Comparison of ENCODE assay signal across 26 mouse cellular contexts in the genomic region with DNA sequence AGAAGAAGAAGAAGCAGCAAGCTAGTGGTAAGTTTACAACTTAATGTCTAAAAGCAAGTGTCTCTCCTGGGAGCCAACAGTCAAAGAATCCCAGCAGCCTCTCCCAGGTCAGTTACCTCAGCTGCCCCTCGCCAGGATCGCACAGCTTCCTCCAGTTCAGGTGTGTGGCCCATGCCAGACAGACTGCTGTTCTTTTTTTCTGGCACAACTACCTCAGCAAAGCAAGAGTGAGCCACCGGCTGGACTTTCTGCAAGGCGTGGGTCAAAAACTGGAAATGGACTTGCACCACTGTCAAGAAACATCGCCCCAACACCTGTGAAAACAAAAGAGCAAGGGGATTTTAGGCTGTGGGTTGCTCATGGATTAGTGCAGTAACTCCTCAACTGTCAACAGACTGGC. TPM values are rescaled to one million over a fixed set of nuclear protein-coding genes. Genes with fewer than 3 reads are reported as not detected.
A peak's percentile ranks its signal among the peaks of the same experiment; 100 is the strongest.
DNase-seq lines count a peak whose midpoint lies in the region; ATAC-seq and TF ChIP-seq lines count a peak whose summit lies in the region.
"Had no signal": no experiment of that assay in that cellular context is flagged by ENCODE, and none has a peak within 500 bp of the region (broad histone marks: within the 10 kb centered on the region; RNA-seq: fewer than 3 reads in every experiment).

No protein-coding gene starts in this region.

- no peaks in the 10 kb centered on the region for H3K27me3 ChIP-seq in liver, adult 2 months (ENCODE audit: control insufficient read depth, insufficient read depth, low read length)
- H3K27me3 ChIP-seq in liver, embryonic 11.5 days (replicated peaks; ENCODE audit: control insufficient read depth, insufficient read depth, low read length), result no peaks in the 10 kb centered on the region
- H3K27me3 ChIP-seq: embryonic facial prominence, embryonic 12.5 days; forebrain, embryonic 13.5 days; forebrain, embryonic 15.5 days; Patski had no signal

- H3K27ac ChIP-seq in gastrocnemius, adult 2 months, result peak overlapping the region; percentile 83
- H3K27ac ChIP-seq in liver, adult 2 months (replicated peaks; ENCODE audit: insufficient read depth, low read depth, low read length), result no peak overlapping the region
- H3K27ac ChIP-seq in liver, embryonic 11.5 days (ENCODE audit: low read depth, low read length), result no peak overlapping the region
- H3K27ac ChIP-seq in brown adipose tissue, adult 24 weeks (replicated peaks; ENCODE audit: low read depth, low read length), result peak overlapping the region; percentile 4; the same call in 1 of the 2 replicates
- H3K27ac ChIP-seq: embryonic facial prominence, embryonic 10.5 days; embryonic facial prominence, embryonic 12.5 days; forebrain, embryonic 13.5 days; forebrain, embryonic 15.5 days had no signal

- no peak overlapping the region for H3K4me3 ChIP-seq in gastrocnemius, adult 2 months
- H3K4me3 ChIP-seq in liver, adult 2 months (ENCODE audit: insufficient read depth, low read depth, low read length), result no peak overlapping the region
- no peak overlapping the region for H3K4me3 ChIP-seq in liver, embryonic 11.5 days (ENCODE audit: low read depth, low read length)
- H3K4me3 ChIP-seq in brown adipose tissue, adult 24 weeks (ENCODE audit: insufficient read depth, low read depth, low read length), result no peak overlapping the region
- H3K4me3 ChIP-seq: embryonic facial prominence, embryonic 10.5 days; embryonic facial prominence, embryonic 12.5 days; forebrain, embryonic 13.5 days; forebrain, embryonic 15.5 days had no signal

- H3K79me2 ChIP-seq in liver, adult 2 months (ENCODE audit: control insufficient read depth, insufficient read depth, low read length), result no peaks in the 10 kb centered on the region

- peaks cover 29% of the 10 kb centered on the region for H3K36me3 ChIP-seq in liver, adult 2 months (ENCODE audit: control insufficient read depth, insufficient read depth, low read length)
- H3K36me3 ChIP-seq in liver, embryonic 11.5 days (ENCODE audit: control insufficient read depth, insufficient read depth, low read length), result peaks cover 10% of the 10 kb centered on the region; the same call in 1 of the 2 replicates

- H3K4me1 ChIP-seq in liver, adult 2 months (ENCODE audit: control insufficient read depth, insufficient read depth, low read length), result peaks cover 6% of the 10 kb centered on the region
- peaks cover 3% of the 10 kb centered on the region; the same call in 1 of the 2 replicates for H3K4me1 ChIP-seq in liver, embryonic 11.5 days (replicated peaks; ENCODE audit: control insufficient read depth, insufficient read depth, low read length)
- peaks cover 25% of the 10 kb centered on the region for H3K4me1 ChIP-seq in brown adipose tissue, adult 24 weeks (ENCODE audit: control insufficient read depth, insufficient read depth, insufficient read length, low read length)
- H3K4me1 ChIP-seq: forebrain, embryonic 15.5 days had no signal

- TF ChIP-seq POLR2A in liver, adult 2 months (IDR thresholded peaks at IDR 0.05; ENCODE audit: extremely low read depth, insufficient read depth, low read length), result no peak

- 69% methylated on average over 5 of the region's 5 CpGs for WGBS in liver, adult 2 months
- WGBS in liver, embryonic 11.5 days, result 91% methylated on average over 5 of the region's 5 CpGs

- TF ChIP-seq CTCF in gastrocnemius, adult 2 months (IDR thresholded peaks at IDR 0.05), result no peak
- no peak for TF ChIP-seq CTCF in liver, adult 2 months (IDR thresholded peaks at IDR 0.05; ENCODE audit: low read depth, low read length)

- no peak for ATAC-seq in liver, embryonic 11.5 days (replicated peaks; ENCODE audit: low FRiP score)
- no peak for ATAC-seq in inflammation-experienced regulatory T-cells, adult 6 months
- ATAC-seq: activated CD4-positive, CD25-positive, alpha-beta regulatory T cell, adult 4 months; forebrain, embryonic 13.5 days; forebrain, embryonic 15.5 days; forebrain, postnatal 0 days; Patski had no signal

- no peak for DNase-seq in gastrocnemius, adult 2 months
- DNase-seq in gastrocnemius, postnatal 10 days, result no peak
- peak; percentile 9 for DNase-seq in liver, adult 2 months (ENCODE audit: extremely low read depth, low read depth, low spot score)
- DNase-seq in liver, embryonic 11.5 days (ENCODE audit: low spot score), result no peak
- DNase-seq: adrenal gland, adult 8-10 months; adrenal gland, postnatal 14 days; adrenal gland, postnatal 36 days; cerebellum, adult 11 months; cerebellum, adult 18-20 months; cerebellum, adult 8-10 months; cerebellum, adult 9-11 months; cerebellum, postnatal 14 days; cerebellum, postnatal 36 days; forebrain, postnatal 0 days had no signal

- no peak overlapping the region for H3K9ac ChIP-seq in liver, adult 2 months (ENCODE audit: low read depth, low read length)
- no peak overlapping the region for H3K9ac ChIP-seq in liver, embryonic 11.5 days (ENCODE audit: low read depth, low read length)
- H3K9ac ChIP-seq: embryonic facial prominence, embryonic 12.5 days; forebrain, embryonic 13.5 days; forebrain, embryonic 15.5 days; forebrain, postnatal 0 days had no signal

- no peak overlapping the region for H3K4me2 ChIP-seq in liver, embryonic 11.5 days
- H3K4me2 ChIP-seq: embryonic facial prominence, embryonic 12.5 days; forebrain, embryonic 13.5 days; forebrain, embryonic 15.5 days had no signal

- H3K9me3 ChIP-seq in liver, embryonic 11.5 days (ENCODE audit: control insufficient read depth, low read length), result no peaks in the 10 kb centered on the region
- H3K9me3 ChIP-seq: embryonic facial prominence, embryonic 10.5 days; embryonic facial prominence, embryonic 12.5 days; forebrain, embryonic 13.5 days; forebrain, embryonic 15.5 days; G1E had no signal

- intact Hi-C loops in gastrocnemius, adult 2 months (cut with DNase I), result no loop called here

RNA-seq across cellular contexts. Expression of a gene that starts 12.6 kb away (rescaled TPM):
- total RNA-seq in gastrocnemius, adult 2 months (2021), result not detected
- total RNA-seq in gastrocnemius, postnatal 10 days (2021), result not detected
- not detected in 2 replicates for total RNA-seq in liver, adult 2 months (2014; rRNA removed)
- not detected in 2 replicates for polyA plus RNA-seq in liver, adult 2 months (2012; rRNA removed)
- not detected in 2 replicates for polyA plus RNA-seq in liver, embryonic 11.5 days (2014; fragmentation: Nextera tagmentation; extraction: Ambion mirVana)
- polyA plus RNA-seq in brown adipose tissue, adult 24 weeks (2012; ENCODE audit: insufficient read depth, insufficient read length, missing spikeins), result not detected in 2 replicates
- not detected for polyA plus RNA-seq in inflammation-experienced regulatory T-cells, adult 6 months (2017; shearing (Covaris generic))
- total RNA-seq: adrenal gland, adult 18-20 months; adrenal gland, adult 8-10 months; adrenal gland, postnatal 14 days; adrenal gland, postnatal 36 days; common myeloid progenitor, adult 5-6 weeks; forebrain, postnatal 0 days; G1E had no signal
- polyA plus RNA-seq: activated CD4-positive, CD25-positive, alpha-beta regulatory T cell, adult 4 months; embryonic facial prominence, embryonic 12.5 days; embryonic facial prominence, embryonic 14.5 days; forebrain, embryonic 13.5 days; forebrain, embryonic 15.5 days; forebrain, postnatal 0 days; G1E had no signal

RNA-seq across cellular contexts. Expression of a gene that starts 33.3 kb away (rescaled TPM):
- total RNA-seq in gastrocnemius, adult 2 months (2021), result 1,000 to 10,000 TPM in 1 of 2 experiments, 100 to 1,000 TPM in 1; 882 to 1,223 TPM
- 100 to 1,000 TPM; 954 to 962 TPM for total RNA-seq in gastrocnemius, postnatal 10 days (2021)
- 61.8 and 74.2 TPM in 2 replicates for total RNA-seq in liver, adult 2 months (2014; rRNA removed)
- polyA plus RNA-seq in liver, adult 2 months (2012; rRNA removed), result 100 and 127 TPM in 2 replicates
- polyA plus RNA-seq in liver, embryonic 11.5 days (2014; fragmentation: Nextera tagmentation; extraction: Ambion mirVana), result 489 and 511 TPM in 2 replicates
- polyA plus RNA-seq in brown adipose tissue, adult 24 weeks (2012; ENCODE audit: insufficient read depth, insufficient read length, missing spikeins), result 1,085 and 1,523 TPM in 2 replicates
- polyA plus RNA-seq in inflammation-experienced regulatory T-cells, adult 6 months (2017; shearing (Covaris generic)), result 100 to 1,000 TPM; 350 to 461 (median 355) TPM

RNA-seq across cellular contexts. Expression of a gene that starts 49.9 kb away (rescaled TPM):
- total RNA-seq in gastrocnemius, adult 2 months (2021), result 10 to 100 TPM; 36.6 to 51.9 TPM
- 10 to 100 TPM; 51.2 to 64.1 TPM for total RNA-seq in gastrocnemius, postnatal 10 days (2021)
- total RNA-seq in liver, adult 2 months (2014; rRNA removed), result 11.7 and 12.6 TPM in 2 replicates
- 6.9 and 10.1 TPM in 2 replicates for polyA plus RNA-seq in liver, adult 2 months (2012; rRNA removed)
- polyA plus RNA-seq in liver, embryonic 11.5 days (2014; fragmentation: Nextera tagmentation; extraction: Ambion mirVana), result 28.7 and 32.6 TPM in 2 replicates
- 19.2 and 24.8 TPM in 2 replicates for polyA plus RNA-seq in brown adipose tissue, adult 24 weeks (2012; ENCODE audit: insufficient read depth, insufficient read length, missing spikeins)
- polyA plus RNA-seq in inflammation-experienced regulatory T-cells, adult 6 months (2017; shearing (Covaris generic)), result 10 to 100 TPM; 25.3 to 31.5 (median 30.0) TPM

Comparison
In these comparisons a context has a peak if more than half of its experiments do, and no peak if none do; other contexts are left out.
1. H3K27ac ChIP-seq: peak in gastrocnemius, adult 2 months (single experiment) and brown adipose tissue, adult 24 weeks (single experiment); none in liver, adult 2 months (single experiment) and liver, embryonic 11.5 days (single experiment).